Mouse (Mus musculus): ENCODE results near the gene Gm10959.
"Not testable (repeated sequence)": the region's sequence is repeated elsewhere in the genome, so short reads cannot be mapped to it uniquely, and the experiment has no call there.

Gm10959 gene

DNA sequence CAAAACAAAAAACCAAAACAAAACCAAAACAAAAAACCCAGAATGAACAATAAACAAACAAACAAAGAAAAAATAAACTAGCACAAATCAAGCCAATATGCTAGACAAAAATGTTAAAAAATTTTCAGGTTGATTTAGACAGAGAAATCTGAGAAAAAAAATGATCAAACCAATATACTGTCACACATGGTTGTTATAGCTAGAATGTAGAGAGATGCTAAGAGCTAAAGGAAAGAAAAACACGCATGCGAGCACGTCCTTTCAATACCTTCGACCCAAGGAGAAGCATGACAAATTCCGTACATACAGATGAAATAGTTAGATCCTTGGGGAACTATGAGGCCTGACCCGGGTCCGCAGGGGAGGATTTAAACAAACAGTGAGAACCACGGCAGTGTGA, at the start of gene Gm10959:
Gene Gm10959, minus strand, starts transcription at position 101 of the 400 bp plus-strand sequence.
- DNase-seq (ENCODE audit: low spot score) = no peak

DNA sequence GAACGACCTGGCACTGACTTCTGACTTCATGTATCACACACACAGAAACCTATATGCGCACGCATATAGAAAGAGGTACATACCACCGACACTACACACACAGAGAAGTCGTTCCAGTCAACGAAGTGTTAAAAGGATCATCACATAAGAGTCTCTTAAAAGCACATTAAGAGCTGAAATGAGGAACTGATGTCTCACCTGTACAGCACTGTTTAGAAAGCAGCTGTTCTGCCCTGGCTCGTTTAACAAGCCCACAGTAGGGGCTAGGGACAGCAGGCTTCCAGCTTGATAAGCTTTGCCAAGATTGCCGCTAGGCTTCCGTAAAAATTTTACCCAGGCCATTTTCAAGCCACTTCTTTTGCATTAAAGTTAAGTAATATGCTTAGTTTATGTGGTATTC, 49.2 kb upstream of the Gm10959 start:
- no peak for DNase-seq (ENCODE audit: low spot score)

DNA sequence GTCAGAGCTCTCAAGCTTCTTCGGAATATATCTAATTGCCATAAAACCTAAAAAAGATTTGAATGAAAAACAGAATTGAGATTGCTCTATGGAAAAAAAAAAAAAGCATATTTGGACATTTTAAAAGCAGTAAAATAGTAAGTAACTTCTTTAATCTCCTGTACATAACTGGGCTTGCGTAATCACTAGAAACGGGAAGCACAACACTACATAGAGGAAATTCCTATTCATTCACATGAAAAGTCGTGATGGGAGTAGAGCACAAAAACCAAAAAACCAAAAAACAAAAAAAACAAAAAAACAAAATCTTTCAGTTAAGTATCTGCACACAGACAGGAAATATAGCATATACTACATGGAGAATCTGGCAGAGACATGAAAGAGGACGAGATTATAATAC, 45.1 kb upstream of the Gm10959 start:
- no peak for DNase-seq (ENCODE audit: low spot score)

DNA sequence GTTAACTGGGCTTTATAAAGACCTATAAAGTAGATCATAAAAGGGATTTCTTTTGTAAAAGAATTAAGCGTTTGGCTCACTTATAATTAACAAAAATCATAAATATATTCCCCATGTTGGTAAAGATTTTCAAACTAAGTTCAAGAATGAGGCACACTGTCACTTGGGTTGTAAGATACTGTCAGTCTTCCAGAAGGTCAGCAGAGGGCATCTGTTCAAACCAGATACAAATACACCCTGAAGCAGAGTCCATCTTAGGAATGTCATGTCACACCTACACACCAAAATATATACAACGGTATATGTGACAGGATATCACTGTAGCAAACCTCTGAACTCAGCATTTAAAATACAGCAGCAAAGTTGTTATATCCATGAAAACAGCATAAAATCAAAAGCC, 31.0 kb upstream of the Gm10959 start:
- no peak for DNase-seq (ENCODE audit: low spot score)

DNA sequence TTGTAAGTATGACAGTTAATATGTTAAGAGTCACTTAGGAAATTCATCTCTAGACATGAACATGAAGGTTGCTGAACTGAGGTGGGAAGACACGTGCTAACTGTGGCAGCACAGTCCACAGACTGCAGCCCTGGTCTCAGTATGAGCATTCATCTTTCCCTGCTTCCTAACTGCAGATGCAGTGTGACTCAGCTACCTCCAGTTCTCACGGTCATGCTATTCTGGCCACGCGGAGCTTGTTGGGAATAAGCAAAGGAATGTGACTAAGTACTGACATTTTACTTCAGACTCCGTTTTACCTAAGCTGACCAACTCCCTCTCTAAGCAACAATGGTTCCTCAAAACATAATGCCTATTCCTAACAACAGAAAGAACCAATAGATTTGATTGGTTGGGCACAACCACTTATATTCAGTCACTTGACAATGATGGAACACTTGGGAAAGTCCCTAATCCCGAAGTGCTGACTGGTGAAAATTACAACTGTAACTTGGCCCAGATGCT, 24.3 kb upstream of the Gm10959 start:
- no peak for DNase-seq (ENCODE audit: low spot score)

DNA sequence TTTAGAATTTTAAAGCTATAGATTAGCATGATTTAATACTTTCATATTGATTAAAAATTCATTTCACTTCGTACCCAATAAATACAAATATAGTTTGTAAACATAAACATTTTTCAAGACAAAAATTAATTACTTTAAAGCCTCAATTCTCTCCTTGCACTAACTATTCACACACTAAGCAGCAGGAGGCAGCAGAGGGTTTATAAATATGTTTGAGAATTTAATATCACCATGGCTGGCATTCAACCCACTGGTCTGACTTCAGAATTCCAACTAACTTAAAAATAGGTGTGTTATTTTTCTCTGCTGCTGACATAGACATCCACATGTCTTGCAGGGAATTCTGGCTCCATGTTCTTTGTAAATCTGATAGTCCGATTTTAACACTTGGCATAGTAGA, 20.1 kb upstream of the Gm10959 start:
- DNase-seq (ENCODE audit: low spot score) = no peak

DNA sequence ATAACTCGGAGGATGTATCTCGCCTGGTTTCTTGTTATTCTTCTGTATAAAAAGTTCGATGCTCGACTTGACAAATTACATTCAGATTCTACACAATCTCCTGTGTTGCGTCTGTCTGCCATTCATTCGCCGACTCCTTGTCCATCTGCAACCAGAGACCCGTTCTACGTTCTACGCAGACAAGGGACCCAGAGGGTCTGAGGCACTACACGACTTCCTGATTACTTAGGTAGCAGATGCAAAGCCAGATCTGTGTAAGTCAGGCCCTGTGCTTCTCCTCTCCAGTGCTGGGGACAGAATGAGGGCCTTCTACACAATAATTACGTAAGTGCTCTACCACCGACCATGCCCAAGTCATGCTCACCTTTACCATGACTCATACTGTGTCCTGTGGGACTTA, 18.0 kb upstream of the Gm10959 start:
- DNase-seq (ENCODE audit: low spot score) = not testable (repeated sequence)

DNA sequence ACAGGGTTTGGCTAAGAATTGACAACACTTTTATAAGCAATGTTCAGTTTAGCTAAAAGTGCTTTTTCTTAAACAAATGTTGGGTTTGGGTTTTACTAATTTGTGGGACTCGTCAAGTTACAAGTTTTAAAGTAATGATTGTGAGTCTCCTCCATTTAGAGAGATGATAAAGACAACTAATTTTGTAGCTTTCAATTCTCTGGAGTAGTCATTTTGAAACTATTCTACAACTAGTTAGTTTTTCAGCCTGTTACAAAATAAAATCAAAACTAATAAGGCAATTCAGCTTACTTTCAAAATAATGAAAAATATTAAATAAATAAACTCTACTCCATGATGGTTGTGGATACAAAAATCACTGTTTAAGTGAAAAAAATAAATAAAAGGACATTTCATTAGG, 13.3 kb upstream of the Gm10959 start:
- DNase-seq (ENCODE audit: low spot score) = no peak

DNA sequence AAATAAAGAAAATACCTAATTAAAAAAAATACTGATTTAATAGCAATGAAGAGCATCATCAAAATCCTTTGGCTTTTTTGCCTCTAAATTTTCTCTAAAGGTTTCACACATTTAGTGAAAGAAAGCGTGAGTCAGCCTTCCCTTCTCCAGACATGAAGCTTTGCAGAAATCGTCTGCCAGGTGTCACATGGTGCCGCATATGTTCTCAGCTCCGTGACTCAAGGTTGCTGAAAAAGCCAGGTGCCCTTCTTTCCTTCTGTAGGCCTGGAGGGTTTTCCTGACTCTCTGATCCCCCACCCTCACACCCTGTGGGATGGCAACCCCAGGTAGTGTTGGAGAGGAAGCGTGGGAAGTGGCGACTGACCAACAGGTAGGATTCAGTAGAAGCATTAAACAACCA, 10.6 kb upstream of the Gm10959 start:
- DNase-seq (ENCODE audit: low spot score) = no peak

DNA sequence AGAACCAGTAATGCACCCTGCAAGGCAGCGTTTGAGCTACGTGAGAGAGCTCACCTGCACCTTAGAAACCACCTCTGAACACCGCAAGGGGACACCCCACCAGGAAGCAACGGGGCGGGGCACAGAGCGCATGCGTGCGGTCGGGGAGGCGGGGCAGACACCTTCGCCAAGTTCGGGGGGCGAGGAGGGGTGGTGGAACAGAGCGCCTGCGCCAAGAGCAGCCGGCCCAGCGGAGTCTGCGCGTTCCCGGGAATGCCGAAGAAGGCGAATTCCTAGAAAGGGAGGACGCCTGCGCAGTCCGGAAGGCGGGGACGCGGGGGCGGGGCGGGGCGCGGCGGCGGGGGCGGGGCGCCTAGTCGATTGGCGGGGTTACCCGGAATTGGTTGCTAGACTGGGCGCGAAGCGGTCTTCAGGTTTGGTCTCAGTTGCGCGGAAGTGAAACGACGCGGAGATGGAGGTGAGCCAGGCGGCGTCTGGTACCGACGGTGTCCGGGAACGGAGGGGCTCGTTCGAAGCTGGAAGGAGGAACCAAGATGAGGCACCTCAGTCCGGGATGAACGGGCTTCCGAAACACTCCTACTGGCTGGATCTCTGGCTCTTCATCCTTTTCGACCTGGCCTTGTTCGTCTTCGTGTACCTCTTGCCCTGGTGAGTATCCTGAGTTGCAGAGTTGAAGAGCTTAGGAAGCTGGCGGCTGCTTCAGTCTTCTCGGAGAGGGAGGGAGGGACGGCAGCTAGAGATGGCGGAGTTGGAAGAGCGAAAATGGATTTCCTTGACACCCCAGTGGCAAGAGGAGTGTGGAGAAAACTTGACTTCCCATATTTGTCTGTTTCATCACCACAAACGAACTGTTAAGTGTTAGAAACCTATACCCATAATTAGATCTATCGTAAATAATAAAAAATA, 5.1 kb upstream of the Gm10959 start, which contains the start of gene 1810037I17Rik:
Gene 1810037I17Rik, plus strand, starts transcription at position 195 of the 906 bp plus-strand sequence.
- peak; percentile 84 for DNase-seq (ENCODE audit: low spot score)

DNA sequence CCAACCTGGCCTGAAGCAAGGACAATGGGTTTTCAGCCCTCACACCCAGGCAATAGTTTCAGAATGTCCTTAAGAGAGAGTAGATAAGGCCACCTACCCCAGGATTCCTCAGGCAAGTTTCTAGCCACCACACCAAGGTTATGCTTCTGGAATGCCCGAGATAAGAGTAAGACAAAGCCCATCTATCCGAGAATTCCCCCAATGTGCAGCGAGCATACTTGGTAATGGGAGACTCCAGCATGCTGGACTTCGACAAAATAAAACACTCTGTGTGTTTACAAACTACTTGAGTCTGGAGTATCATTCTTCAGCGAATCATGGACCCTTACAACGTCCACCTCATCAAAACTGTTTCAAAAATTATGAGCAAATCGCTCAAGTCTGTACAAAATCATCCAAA, 4.0 kb upstream of the Gm10959 start:
- no peak for DNase-seq (ENCODE audit: low spot score)

DNA sequence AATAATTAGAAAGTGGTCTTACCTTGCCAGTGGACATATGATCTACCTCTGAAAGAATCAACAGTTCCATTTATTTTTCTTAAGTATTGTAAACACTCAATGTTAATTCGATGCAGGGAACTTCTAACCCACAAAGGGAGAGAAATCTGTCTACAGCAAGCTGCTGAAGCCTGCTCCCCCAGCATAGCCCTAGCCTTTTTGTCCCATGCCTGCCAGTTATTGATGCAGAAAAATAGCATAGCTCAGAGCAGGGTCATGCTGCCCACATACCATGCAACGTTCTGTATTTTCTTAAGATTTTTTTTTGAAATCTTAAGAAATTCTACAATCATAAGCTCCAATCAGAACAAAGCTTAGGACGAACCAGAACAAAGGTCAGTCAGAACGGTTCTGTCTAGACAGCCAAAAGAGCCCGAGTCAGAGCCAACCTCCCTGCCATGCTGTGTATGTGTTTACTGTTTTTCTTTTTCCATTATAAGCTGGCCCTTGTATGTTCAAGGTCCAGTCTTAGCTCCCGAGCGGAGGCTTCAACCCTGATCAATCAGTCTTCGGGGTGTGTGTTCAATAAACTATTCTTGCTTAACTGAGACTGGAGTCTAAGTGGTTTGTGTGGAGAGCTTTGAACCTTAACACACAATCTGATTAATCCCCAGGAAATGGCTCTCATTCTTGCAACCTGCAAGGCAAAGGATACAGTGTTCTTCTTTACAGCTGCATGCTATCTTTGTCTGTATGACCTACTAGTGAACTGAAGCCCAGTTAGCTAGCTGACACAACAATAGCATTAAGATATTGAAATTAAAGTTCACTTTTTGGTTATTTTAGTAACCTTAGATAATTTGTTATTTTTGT, 2.7 kb upstream of the Gm10959 start:
- no peak for DNase-seq (ENCODE audit: low spot score)

DNA sequence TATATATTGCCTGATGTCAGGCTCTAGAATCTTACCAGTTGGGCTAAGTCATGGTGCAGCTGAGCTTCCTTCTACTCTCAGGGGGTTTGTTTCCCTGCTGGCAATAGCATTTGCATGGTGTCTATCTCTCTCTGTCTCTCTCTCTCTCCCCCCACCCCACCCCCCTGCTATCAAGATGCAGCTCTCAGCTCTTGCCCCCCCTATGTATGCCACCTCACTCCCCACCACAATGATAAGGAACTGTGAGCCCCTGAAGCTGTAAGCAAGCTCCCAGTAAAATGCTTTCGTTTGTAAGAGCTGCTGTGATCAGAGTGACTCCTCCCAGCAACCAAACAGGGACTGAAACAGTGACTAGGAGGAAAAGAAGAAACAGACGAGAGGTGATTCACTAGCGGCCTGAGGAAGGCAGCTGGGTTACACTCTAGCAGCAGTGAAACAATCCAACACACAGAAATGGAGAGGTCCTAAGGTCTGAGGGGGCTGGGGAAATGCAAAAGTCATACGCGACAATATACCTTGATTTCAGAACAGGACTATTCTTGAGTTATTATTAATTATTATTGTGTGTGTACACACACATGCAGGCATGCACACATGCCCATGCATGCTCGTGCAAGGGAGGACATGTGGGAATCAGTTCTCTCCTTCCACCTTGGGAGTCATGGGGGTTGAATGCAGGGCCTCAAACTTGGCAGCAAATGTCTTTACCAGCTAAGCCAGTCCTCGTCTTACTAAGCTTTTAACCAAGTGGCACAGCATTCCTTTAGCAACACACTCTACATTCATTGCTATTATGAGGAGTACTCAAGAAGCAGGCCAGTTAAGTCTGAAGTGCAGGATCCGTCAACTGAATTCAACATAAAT, 1.6 kb upstream of the Gm10959 start:
- no peak for DNase-seq (ENCODE audit: low spot score)

DNA sequence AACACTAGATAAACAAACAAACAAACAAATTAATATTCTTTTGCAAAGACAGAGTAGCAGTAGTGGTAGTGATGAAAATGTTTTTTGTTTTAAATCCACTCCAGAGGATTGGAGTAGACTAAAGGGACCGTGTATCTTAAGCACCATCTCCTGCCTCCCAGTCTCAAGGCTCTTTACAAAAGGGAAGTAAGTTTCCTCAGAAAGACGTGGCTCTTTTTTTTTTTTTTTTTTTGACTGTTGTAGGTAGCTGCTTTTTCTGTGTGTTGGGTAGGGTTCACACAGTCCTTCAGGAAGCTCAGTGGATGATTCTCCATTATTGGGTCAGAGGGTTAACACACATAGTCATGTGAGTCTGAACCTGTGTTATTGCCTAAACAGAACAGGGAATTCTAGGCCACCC, 488 bp downstream of the Gm10959 start:
- DNase-seq (ENCODE audit: low spot score) = no peak

DNA sequence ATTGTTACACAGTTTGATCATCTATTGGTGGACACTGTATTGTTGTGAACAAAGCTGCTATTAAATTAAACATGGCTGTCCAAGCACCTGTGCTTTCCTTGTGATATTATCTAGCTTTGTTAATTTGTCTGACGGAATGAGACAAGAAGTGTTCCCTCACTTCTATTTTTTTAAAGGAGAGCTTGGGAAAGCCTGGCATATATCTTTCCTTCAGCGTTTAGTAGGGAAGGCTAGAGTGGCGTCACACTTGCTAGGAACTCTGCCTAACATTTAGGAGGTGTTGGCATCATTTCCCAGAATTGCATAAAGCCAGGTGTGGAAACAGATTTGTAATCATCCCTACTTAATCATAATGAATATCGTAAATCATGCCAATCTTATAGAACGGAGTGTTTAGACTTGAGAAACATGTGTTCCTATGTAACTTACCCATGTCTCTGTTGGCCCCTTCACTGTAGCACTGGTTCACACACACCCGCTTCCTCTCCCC, 2.9 kb downstream of the Gm10959 start:
- no peak for DNase-seq (ENCODE audit: low spot score)

DNA sequence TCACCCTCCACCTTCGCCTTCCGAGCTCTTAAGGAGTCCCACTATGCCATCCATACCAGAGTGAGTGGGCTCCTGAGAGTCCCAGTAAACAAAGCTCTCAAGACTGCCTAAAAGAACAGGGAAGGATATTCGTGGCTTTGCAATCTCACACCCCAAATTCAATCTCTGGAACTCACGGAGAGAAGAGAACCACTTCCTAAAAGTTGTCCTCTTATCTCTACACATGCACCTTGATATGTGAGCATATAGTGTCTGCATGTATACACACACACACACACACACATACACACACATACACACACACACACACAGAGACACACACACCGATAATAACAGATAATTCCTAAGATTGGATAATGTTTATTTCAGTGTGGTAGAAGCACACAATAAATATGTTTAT, 3.7 kb downstream of the Gm10959 start:
- DNase-seq (ENCODE audit: low spot score) = no peak

DNA sequence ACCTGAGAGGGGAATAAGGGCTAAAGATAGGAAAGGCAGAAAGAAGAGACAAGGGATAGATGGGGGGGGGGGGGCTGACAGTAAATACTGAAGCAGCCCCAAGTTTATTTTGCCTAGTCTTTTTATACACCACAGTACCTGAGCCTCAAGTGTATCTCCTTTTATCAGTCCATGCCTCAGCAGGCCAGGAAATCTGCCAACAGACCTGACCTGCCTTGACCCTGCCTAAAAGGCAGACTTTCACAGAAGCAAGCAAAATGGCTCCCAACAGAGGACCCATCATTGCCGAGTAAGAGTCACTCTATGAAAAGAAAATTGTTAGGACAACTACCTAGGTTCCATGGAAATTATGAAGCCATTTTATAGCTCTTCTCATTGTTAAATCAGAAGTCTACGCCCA, 11.3 kb downstream of the Gm10959 start:
- no peak for DNase-seq (ENCODE audit: low spot score)

DNA sequence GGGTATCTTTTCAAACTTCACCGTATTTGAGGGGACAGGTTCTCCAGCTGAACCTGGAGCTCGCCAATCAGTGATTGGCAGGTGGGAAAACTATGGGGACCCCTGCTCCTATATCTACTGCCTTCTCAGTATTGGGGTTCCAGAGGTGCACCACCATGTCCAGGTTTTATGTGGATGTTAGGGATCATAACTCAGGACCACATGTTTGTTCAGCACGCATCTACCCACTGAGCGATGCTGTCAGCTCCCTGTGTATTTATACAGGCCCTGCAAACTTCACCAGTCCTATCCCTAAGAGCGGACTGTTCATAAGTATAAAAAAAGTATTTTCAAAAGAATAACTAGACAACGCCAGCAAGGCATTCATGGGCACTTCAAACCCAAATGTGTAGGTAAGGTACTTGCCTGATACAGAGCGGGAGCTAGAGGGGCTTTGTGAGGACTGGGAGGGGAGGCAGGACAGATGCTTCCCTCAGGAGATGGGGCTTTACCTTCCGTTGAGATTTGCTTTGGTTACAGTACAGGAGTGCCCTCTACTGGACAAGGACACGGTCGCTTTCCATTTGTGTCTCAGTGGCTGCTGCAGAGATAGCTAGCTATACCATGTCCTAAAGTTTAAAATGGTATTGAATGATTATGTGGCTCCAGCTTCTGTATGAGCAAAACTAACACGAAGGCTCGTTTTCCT, 15.3 kb downstream of the Gm10959 start:
- DNase-seq (ENCODE audit: low spot score) = no peak

DNA sequence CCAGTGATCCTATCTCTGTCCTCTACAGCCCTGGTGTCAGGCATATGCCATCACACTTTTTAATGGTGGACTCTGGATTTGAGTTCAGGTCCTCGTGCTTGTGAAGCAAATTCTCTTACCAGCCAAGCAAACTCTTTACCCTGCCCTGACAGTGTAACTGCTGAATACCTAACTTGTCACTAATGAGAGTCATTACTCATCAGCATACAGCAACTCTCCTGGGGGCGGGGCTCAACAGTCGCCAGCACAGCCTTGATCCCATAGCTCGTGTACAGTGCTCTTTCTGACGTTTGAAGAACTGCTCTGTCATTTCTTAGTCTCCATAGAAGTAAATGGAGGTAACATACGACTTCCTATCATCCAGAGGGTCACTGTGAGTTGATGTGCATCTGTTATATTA, 20.9 kb downstream of the Gm10959 start:
- no peak for DNase-seq (ENCODE audit: low spot score)

DNA sequence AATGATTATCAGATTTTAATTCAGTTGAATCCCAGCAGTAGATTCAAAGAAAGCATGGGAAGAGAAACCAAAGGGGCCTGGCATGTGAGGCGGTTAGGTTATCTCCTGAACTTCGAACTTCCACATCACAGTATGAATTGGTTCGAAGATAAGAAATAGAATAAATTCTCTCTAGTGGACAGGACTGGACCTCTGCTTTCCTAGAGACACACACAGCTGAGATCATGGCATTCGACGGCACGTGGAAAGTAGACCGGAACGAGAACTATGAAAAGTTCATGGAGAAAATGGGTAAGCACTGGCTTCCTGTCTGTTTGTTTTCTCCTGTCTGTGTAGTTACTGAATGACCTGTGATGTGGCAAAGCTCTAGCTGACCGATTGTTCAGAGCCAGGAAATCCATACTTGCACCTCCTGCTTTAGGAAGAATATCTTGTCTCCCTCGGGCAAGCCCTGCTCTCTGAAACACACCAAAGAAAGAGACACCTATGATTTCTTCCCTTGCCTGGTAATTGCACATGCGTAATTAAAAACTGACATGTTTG, 23.9 kb downstream of the Gm10959 start:
- DNase-seq (ENCODE audit: low spot score) = no peak

DNA sequence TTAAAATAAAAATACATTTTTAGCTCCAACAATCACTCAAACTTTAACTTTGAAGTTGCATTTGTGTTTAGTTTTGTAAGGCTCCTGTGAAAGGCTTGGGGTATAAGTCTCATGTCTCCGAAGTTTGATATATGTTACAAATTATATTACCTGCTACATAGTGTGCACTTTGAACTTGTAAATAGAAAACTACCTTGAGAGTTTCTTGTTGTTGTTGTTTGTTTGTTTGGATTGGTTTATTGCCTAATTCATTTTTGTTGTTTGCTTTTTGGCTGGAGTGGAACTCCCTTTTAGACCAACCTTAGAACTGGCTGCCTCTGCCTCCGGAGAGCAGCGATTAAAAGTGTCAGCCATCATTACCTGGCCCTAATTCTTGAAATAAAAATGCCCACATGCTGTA, 24.4 kb downstream of the Gm10959 start, which contains the start of gene Fabp2:
Gene Fabp2, plus strand, starts transcription at position 301 of the 400 bp plus-strand sequence.
- DNase-seq (ENCODE audit: low spot score) = no peak

Data from spleen, adult 12 weeks (tissue).